ENCODE assay signal across 15 mouse cellular contexts in the genomic region with DNA sequence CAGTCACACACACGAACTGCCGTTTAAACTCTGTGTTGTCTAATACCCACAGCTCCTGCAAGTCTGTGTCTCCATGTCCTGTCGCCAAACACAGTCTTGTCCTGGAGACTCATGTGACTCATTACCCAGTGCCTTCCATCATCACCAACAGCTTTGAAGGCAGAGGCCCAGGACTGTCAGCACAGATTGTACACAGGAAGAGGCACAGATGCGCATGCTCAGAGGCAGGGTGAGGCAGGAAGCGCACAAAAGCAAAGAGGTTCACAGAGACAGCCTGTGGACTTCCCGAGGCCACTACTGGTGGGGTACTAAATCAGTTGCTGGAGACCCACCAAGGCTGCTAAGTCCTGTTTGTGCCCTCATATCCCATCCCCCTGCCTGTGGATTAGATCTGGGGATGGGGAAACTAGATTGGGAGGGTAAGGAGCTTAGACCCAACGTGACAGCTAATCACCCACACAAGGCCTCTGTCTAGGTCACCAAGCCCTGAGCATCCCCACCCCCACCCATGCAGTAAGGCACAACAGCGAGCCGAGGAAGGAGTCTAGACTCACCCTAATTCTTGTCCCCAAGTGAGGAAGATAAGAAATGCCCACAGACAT. TPM values are rescaled to one million over a fixed set of nuclear protein-coding genes. Genes with fewer than 3 reads are reported as not detected.
A peak's percentile ranks its signal among the peaks of the same experiment; 100 is the strongest.
DNase-seq lines count a peak whose midpoint lies in the region; ATAC-seq and TF ChIP-seq lines count a peak whose summit lies in the region.
"Had no signal": no experiment of that assay in that cellular context is flagged by ENCODE, and none has a peak within 500 bp of the region (broad histone marks: within the 10 kb centered on the region; RNA-seq: fewer than 3 reads in every experiment).

No protein-coding gene starts in this region.

- H3K9ac ChIP-seq in lung, embryonic 14.5 days: no peak overlapping the region
- no peak overlapping the region for H3K9ac ChIP-seq in hindbrain, embryonic 14.5 days
- H3K9ac ChIP-seq: forebrain, embryonic 15.5 days; heart, embryonic 13.5 days; liver, embryonic 15.5 days had no signal

- peak overlapping the region; percentile 24; the same call in 1 of the 2 replicates for H3K27ac ChIP-seq in heart, embryonic 10.5 days
- no peak overlapping the region for H3K27ac ChIP-seq in lung, embryonic 14.5 days (ENCODE audit: low read depth)
- no peak overlapping the region for H3K27ac ChIP-seq in thymus, adult 2 months (ENCODE audit: control insufficient read depth, insufficient read depth, low read length)
- no peak overlapping the region for H3K27ac ChIP-seq in hindbrain, embryonic 14.5 days
- H3K27ac ChIP-seq: forebrain, embryonic 15.5 days; heart, embryonic 13.5 days; left cerebral cortex, adult 2 months; liver, embryonic 15.5 days had no signal

- no peak for DNase-seq in heart, embryonic 10.5 days (ENCODE audit: low spot score)
- no peak for DNase-seq in heart, adult 8-10 months (ENCODE audit: low spot score)
- peak; percentile 47 for DNase-seq in R1 (ENCODE audit: low read depth, low spot score)
- DNase-seq in lung, embryonic 14.5 days: peak; percentile 61
- peak; percentile 28 for DNase-seq in thymus, adult 2 months
- DNase-seq in urinary bladder, postnatal 4 days (ENCODE audit: low spot score in 2 of 2): no peak
- no peak for DNase-seq in left cerebral cortex, postnatal 25 days (ENCODE audit: low spot score in 2 of 2)
- DNase-seq in hindbrain, embryonic 14.5 days (ENCODE audit: low spot score): no peak
- DNase-seq: kidney, adult 9 months; right cerebral cortex, postnatal 25 days had no signal

- WGBS in heart, embryonic 10.5 days: 48% methylated on average over 9 of the region's 9 CpGs
- 37% methylated on average over 9 of the region's 9 CpGs for WGBS in lung, embryonic 14.5 days
- WGBS in thymus, adult 2 months: 60% methylated on average over 9 of the region's 9 CpGs
- WGBS in hindbrain, embryonic 14.5 days: 70% methylated on average over 9 of the region's 9 CpGs

- ATAC-seq in lung, embryonic 14.5 days (ENCODE audit: insufficient read depth): peak; percentile 42; the same call in 1 of the 2 replicates
- no peak for ATAC-seq in hindbrain, embryonic 14.5 days (ENCODE audit: low FRiP score)
- ATAC-seq: forebrain, embryonic 15.5 days had no signal

- TF ChIP-seq CTCF in lung, embryonic 14.5 days (IDR thresholded peaks at IDR 0.05; ENCODE audit: low read depth): no peak
- TF ChIP-seq CTCF in thymus, adult 2 months (IDR thresholded peaks at IDR 0.05; ENCODE audit: borderline replicate concordance, control insufficient read depth, extremely low read depth, insufficient read depth, low read length, poor library complexity): no peak

- H3K9me3 ChIP-seq in heart, embryonic 10.5 days: no peaks in the 10 kb centered on the region
- no peaks in the 10 kb centered on the region for H3K9me3 ChIP-seq in lung, embryonic 14.5 days (ENCODE audit: low read depth, low read length)
- peaks cover 7% of the 10 kb centered on the region; the same call in 1 of the 2 replicates for H3K9me3 ChIP-seq in hindbrain, embryonic 14.5 days (ENCODE audit: control insufficient read depth, low read length)
- H3K9me3 ChIP-seq: forebrain, embryonic 15.5 days; heart, embryonic 13.5 days; liver, embryonic 15.5 days had no signal

- no peak overlapping the region for H3K4me2 ChIP-seq in lung, embryonic 14.5 days
- no peak overlapping the region for H3K4me2 ChIP-seq in hindbrain, embryonic 14.5 days (replicated peaks)
- H3K4me2 ChIP-seq: forebrain, embryonic 15.5 days; heart, embryonic 13.5 days; liver, embryonic 15.5 days had no signal

- no peak overlapping the region for H3K4me3 ChIP-seq in heart, embryonic 10.5 days
- H3K4me3 ChIP-seq in lung, embryonic 14.5 days (ENCODE audit: low read depth, low read length): no peak overlapping the region
- no peak overlapping the region for H3K4me3 ChIP-seq in thymus, adult 2 months (ENCODE audit: control insufficient read depth, insufficient read depth, low read length)
- H3K4me3 ChIP-seq in hindbrain, embryonic 14.5 days (replicated peaks; ENCODE audit: low read length): no peak overlapping the region
- H3K4me3 ChIP-seq: forebrain, embryonic 15.5 days; heart, embryonic 13.5 days; left cerebral cortex, adult 2 months; liver, embryonic 15.5 days had no signal

- no peaks in the 10 kb centered on the region for H3K36me3 ChIP-seq in heart, embryonic 10.5 days
- no peaks in the 10 kb centered on the region for H3K36me3 ChIP-seq in lung, embryonic 14.5 days (ENCODE audit: insufficient read depth)
- no peaks in the 10 kb centered on the region for H3K36me3 ChIP-seq in thymus, adult 2 months (ENCODE audit: control insufficient read depth, insufficient read depth, low read length)
- H3K36me3 ChIP-seq in hindbrain, embryonic 14.5 days (replicated peaks; ENCODE audit: control insufficient read depth, insufficient read depth): no peaks in the 10 kb centered on the region
- H3K36me3 ChIP-seq: forebrain, embryonic 15.5 days; G1E; heart, embryonic 13.5 days; liver, embryonic 15.5 days had no signal

- peaks cover 11% of the 10 kb centered on the region for H3K4me1 ChIP-seq in heart, embryonic 10.5 days
- no peaks in the 10 kb centered on the region for H3K4me1 ChIP-seq in lung, embryonic 14.5 days (ENCODE audit: insufficient read depth)
- peaks cover 5% of the 10 kb centered on the region for H3K4me1 ChIP-seq in thymus, adult 2 months (replicated peaks; ENCODE audit: control insufficient read depth, insufficient read depth, low read length)
- no peaks in the 10 kb centered on the region for H3K4me1 ChIP-seq in hindbrain, embryonic 14.5 days (replicated peaks; ENCODE audit: control insufficient read depth, insufficient read depth, low read length)
- H3K4me1 ChIP-seq: forebrain, embryonic 15.5 days had no signal

- intact Hi-C loops in left cerebral cortex, postnatal 25 days (cut with DNase I): loop anchor here (5.0 kb wide), 2 partner anchors 54 to 114 kb away; a partner anchor contains a TSS

- no peak for TF ChIP-seq POLR2A in thymus, adult 2 months (IDR thresholded peaks at IDR 0.05; ENCODE audit: control insufficient read depth, extremely low read depth, insufficient read depth, low read length, poor library complexity)

- no peaks in the 10 kb centered on the region for H3K27me3 ChIP-seq in heart, embryonic 10.5 days (ENCODE audit: insufficient read depth, poor library complexity, severe bottlenecking)
- H3K27me3 ChIP-seq in lung, embryonic 14.5 days (ENCODE audit: insufficient read depth, low read length): no peaks in the 10 kb centered on the region
- H3K27me3 ChIP-seq in thymus, adult 2 months (ENCODE audit: control insufficient read depth, insufficient read depth, low read length): no peaks in the 10 kb centered on the region
- no peaks in the 10 kb centered on the region for H3K27me3 ChIP-seq in hindbrain, embryonic 14.5 days (ENCODE audit: control insufficient read depth, insufficient read depth, low read length)
- H3K27me3 ChIP-seq: forebrain, embryonic 15.5 days; heart, embryonic 13.5 days had no signal

RNA-seq across cellular contexts. Expression of a gene that starts 20.6 kb away (rescaled TPM):
- polyA plus RNA-seq in heart, embryonic 10.5 days (2016; fragmentation: Nextera tagmentation; extraction: Ambion mirVana): 12.5 and 12.8 TPM in 2 replicates
- total RNA-seq in heart, adult 8-10 months (2022): 1 to 10 TPM; 1.7 to 2.3 (median 2.2) TPM
- polyA plus RNA-seq in lung, embryonic 14.5 days (2014; fragmentation: Nextera tagmentation; extraction: Ambion mirVana): 7.2 and 9.7 TPM in 2 replicates
- polyA plus RNA-seq in thymus, adult 2 months (2012; rRNA removed): 4.7 and 8.2 TPM in 2 replicates
- total RNA-seq in left cerebral cortex, postnatal 25 days (2021): 10 to 100 TPM; 31.7 to 40.9 TPM
- 33.7 and 37.1 TPM in 2 replicates for polyA plus RNA-seq in hindbrain, embryonic 14.5 days (2014; fragmentation: Nextera tagmentation; extraction: Ambion mirVana)

RNA-seq across cellular contexts. Expression of a gene that starts 48.2 kb away (rescaled TPM):
- polyA plus RNA-seq in heart, embryonic 10.5 days (2016; fragmentation: Nextera tagmentation; extraction: Ambion mirVana): 0.05 TPM in 1 of 2 replicates, not detected in the other
- not detected for total RNA-seq in heart, adult 8-10 months (2022)
- polyA plus RNA-seq in lung, embryonic 14.5 days (2014; fragmentation: Nextera tagmentation; extraction: Ambion mirVana): not detected in 2 replicates
- not detected in 2 replicates for polyA plus RNA-seq in thymus, adult 2 months (2012; rRNA removed)
- not detected for total RNA-seq in left cerebral cortex, postnatal 25 days (2021)
- polyA plus RNA-seq in hindbrain, embryonic 14.5 days (2014; fragmentation: Nextera tagmentation; extraction: Ambion mirVana): not detected in 2 replicates
- total RNA-seq: G1E; left cerebral cortex, adult 2 months had no signal
- polyA plus RNA-seq: forebrain, embryonic 15.5 days; G1E; heart, embryonic 13.5 days; liver, embryonic 15.5 days had no signal

RNA-seq across cellular contexts. Expression of a gene that starts 58.7 kb away (rescaled TPM):
- polyA plus RNA-seq in heart, embryonic 10.5 days (2016; fragmentation: Nextera tagmentation; extraction: Ambion mirVana): 0.79 and 1.0 TPM in 2 replicates
- under 1 TPM in 2 of 4 experiments, not detected in 2; 0.25 to 0.50 TPM for total RNA-seq in heart, adult 8-10 months (2022)
- polyA plus RNA-seq in lung, embryonic 14.5 days (2014; fragmentation: Nextera tagmentation; extraction: Ambion mirVana): 1.0 and 1.3 TPM in 2 replicates
- polyA plus RNA-seq in thymus, adult 2 months (2012; rRNA removed): 0.51 and 0.81 TPM in 2 replicates
- total RNA-seq in left cerebral cortex, postnatal 25 days (2021): 1 to 10 TPM; 1.3 to 1.4 TPM
- 2.5 and 3.9 TPM in 2 replicates for polyA plus RNA-seq in hindbrain, embryonic 14.5 days (2014; fragmentation: Nextera tagmentation; extraction: Ambion mirVana)
- total RNA-seq: G1E had no signal
- polyA plus RNA-seq: G1E had no signal

Comparison
In these comparisons a context has a peak if more than half of its experiments do, and no peak if none do; other contexts are left out.
1. DNase-seq: peak in R1 (single experiment), lung, embryonic 14.5 days (single experiment) and thymus, adult 2 months (single experiment); none in heart, embryonic 10.5 days (single experiment), heart, adult 8-10 months (single experiment), urinary bladder, postnatal 4 days (0 of 2), left cerebral cortex, postnatal 25 days (0 of 2) and hindbrain, embryonic 14.5 days (single experiment).